Mouse (Mus musculus): ENCODE results near the gene Rpusd1. TPM values are rescaled to one million over a fixed set of nuclear protein-coding genes. Genes with fewer than 3 reads are reported as not detected.
A peak's percentile ranks its signal among the peaks of the same experiment; 100 is the strongest.
"Not testable (repeated sequence)": the region's sequence is repeated elsewhere in the genome, so short reads cannot be mapped to it uniquely, and the experiment has no call there.

Gene Rpusd1
- total RNA-seq, 2 experiments from 2014 or later: 34.2 to 35.5 TPM

DNA sequence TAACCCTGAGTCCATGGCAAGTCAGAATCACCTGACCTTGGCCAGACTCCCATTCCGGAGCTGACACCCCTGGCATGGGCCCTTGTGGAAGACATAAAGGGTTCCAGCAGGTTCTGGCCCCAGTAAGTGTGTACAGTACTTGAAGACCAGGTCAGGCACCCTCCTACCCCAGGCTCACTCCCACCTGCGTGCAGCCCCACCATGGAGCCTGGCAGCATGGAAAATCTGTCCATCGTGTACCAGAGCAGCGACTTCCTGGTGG lies 470 bp downstream of the Rpusd1 start:
- DNase-seq (ENCODE audit: low spot score in 2 of 2): no peak
- intact Hi-C loops (cut with DNase I): no loop called here

DNA sequence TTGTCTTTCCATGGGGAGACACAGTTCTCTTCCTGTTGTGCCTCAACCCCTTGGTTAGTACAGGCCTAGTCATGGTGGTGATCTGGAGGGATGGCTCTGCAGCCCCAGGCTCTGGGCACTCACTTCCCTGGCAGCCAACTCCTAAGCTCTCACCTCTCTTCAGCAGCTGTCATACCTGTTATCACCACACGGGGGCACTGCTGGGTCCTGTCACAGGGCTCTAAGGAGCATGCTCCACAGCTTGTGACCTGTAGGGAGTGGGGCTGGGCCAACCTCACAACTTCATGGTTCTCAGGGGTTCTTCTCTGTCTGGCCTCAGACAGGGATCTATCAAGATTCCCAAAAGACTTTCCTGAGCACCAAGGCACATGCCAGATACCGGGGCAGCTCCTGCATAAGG lies 4.6 kb downstream of the Rpusd1 start:
- DNase-seq (ENCODE audit: low spot score in 2 of 2): peak; percentile 88 to 92
- intact Hi-C loops (cut with DNase I): loop anchor here (2.0 to 5.0 kb wide), 2 partner anchors 40 to 69 kb away; partner anchors contain the start of gene Narfl

DNA sequence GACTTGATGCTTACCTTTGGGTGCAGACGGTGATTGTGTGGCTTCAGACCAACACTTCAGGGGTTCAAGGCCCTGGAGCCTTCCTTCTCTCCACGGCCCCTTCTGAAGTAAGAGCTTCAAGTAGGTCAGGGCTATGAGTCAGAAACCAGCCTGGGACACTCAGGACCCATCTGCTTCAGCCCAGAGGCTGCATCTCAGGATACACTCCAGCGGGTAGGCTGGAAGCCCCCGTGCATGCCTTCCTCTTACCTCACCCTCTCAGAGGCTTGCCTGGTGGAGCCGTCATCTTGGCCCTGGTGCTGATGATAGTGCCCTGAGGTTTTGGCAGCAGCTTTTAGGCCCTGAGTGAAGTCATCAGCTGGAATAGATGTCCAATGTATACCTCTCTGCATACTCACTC lies 7.8 kb downstream of the Rpusd1 start:
- intact Hi-C loops (cut with DNase I): no loop called here
- DNase-seq (ENCODE audit: low spot score in 2 of 2): no peak

DNA sequence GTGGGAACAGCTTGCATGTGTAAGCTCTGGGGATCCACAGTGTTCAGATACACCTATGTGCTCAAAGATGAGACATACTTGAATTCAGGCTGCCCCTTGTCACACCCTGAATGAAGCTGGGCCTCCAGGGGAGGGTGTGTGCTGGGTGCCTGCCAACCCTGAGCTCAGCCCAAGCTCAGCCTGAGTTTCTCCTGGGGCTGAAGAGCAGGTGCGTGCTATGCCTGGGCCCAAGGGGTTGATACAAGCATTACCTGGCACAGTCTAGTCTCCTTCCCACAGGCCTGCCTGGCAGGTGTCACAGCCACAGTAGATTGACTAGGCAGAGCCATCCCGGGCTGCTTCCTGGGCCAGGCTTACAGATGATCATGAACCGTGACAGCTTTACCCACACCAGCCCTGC lies 8.3 kb downstream of the Rpusd1 start, which contains the start of gene Mslnl:
Gene Mslnl, plus strand, starts transcription at position 298 of the 400 bp plus-strand sequence.
- no peak for DNase-seq (ENCODE audit: low spot score in 2 of 2)
- intact Hi-C loops (cut with DNase I): no loop called here

- intact Hi-C loops (cut with DNase I): no loop called here
- DNase-seq (ENCODE audit: low spot score in 2 of 2): no peak
These were observed 11.4 kb downstream of the Rpusd1 start for GRCm38 (mm10) chr17:25738861-25739260.

DNA sequence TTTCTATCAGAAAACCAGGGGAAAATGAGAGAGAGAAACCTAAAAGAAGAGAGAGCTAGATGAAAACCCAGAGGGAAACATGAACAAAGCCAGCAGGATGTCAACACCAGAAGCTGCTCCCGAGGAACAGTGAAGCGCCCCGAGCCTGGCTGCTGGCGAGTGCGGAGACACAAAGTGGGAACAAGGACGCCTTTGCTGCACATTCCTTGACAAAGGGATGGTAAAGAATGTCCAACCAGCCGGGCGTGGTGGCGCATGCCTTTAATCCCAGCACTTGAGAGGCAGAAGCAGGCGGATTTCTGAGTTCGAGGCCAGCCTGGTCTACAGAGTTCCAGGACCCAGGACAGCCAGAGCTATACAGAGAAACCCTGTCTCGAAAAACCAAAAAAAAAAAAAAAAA lies 14.0 kb downstream of the Rpusd1 start:
- DNase-seq (ENCODE audit: low spot score in 2 of 2); intact Hi-C loops (cut with DNase I): not testable (repeated sequence)

DNA sequence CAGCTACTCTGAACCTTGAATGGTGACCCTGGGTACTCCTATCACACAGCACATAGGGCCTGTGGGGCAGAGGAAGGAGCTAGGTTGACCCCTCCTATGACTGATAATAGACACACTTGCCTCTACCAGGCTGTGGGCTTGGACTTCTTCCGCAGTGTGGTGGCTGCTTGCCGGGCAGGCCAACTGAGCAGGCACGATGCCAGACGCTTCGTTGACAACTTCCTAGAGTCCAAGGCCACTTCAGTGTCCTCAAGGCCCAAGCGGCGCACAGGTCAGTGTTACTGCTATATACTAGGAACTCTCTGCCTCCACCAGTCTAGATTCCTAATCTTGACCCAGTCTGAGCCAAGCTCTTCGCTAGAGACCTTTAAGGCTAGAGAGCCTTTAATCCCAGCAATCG lies 16.4 kb downstream of the Rpusd1 start:
- intact Hi-C loops (cut with DNase I): no loop called here
- DNase-seq (ENCODE audit: low spot score in 2 of 2): no peak

GRCm38 (mm10) chr17:25744311-25744710 lies 16.8 kb downstream of the Rpusd1 start:
- DNase-seq (ENCODE audit: low spot score in 2 of 2): no peak
- intact Hi-C loops (cut with DNase I): no loop called here

DNA sequence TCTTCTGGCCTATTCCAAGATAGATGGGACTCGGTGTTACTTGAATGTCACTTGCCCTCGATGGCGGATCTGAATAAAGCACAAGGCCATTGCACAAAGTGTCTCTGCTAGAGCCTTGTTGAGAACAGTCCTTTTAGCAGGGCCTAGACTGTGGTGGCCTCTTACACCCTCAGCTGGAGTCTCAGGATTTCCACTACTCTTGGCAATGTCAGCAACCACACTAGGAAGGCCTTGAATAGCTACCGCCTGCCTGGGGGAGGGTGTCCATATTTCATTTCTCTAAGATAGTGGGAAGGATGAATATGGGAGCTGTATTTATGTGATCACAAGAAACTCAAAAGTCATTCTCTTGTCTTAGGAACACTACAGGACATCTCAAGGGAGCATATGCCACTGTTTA lies 20.8 kb downstream of the Rpusd1 start:
- DNase-seq (ENCODE audit: low spot score in 2 of 2): no peak
- intact Hi-C loops (cut with DNase I): no loop called here

- DNase-seq (ENCODE audit: low spot score in 2 of 2): no peak
- intact Hi-C loops (cut with DNase I): no loop called here
These were observed 21.8 kb downstream of the Rpusd1 start for GRCm38 (mm10) chr17:25749314-25749713.

DNA sequence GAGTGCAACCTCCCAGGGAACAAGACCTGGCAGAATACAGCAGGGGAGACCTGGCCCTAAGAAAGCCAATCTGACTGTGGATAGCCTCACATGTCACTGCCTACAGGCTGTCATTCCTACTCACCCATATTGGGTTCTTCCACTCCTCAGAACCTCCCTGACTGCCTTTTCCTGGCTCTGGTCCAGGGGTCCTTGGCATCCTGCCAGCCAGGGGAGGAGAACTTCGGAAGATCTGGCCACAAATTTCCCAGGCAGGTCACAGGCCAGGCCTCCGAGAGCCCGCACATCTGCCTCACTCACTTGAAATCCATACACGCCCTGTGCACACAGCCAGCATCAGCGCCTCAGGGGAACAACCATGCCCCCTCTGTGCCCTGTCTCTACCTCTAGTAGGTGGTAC lies 24.0 kb downstream of the Rpusd1 start:
- DNase-seq (ENCODE audit: low spot score in 2 of 2): peak in 1 of 2 experiments; percentile 41
- intact Hi-C loops (cut with DNase I): no loop called here

DNA sequence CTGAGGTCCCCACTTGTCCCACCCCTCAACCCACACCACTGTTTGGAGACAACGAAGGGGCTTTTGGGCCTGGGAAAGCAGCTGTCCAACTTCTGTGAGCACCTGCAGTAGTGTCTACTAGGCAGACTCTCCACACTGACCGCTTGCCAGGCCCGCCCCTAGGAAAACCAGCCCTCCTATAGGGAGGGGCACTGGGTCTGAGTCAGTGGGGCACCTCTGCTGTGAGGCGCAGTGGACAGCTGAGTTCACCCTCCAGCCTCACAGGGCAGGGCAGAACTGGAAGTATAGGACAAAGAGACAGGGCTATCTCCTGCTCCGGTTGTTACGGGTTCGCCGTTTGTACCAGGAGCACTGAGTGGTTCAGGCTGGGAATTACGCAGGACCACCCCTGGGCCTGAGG lies 26.8 kb downstream of the Rpusd1 start, which contains the start of gene Msln:
Gene Msln, minus strand, starts transcription at position 138 of the 400 bp plus-strand sequence.
- intact Hi-C loops (cut with DNase I): no loop called here
- DNase-seq (ENCODE audit: low spot score in 2 of 2): no peak

DNA sequence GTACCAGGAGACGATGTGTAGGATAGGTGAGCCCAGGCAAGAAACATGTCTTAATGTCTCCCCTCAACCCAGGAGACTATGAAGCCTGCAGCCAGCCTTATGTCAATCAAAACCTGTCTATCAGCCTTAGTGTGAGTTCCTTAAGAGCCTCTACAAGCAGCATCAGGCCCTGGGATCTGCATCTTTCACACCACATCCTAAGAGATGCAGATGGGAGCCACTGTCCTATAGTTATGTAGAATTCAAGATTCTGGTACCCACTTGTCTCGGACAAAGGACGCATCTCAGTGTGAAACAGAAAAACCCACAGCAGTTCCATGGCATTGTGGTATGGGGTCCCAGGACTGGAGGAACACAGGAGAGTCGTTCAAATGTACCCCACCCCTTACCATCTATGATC lies 27.6 kb downstream of the Rpusd1 start:
- intact Hi-C loops (cut with DNase I): no loop called here
- DNase-seq (ENCODE audit: low spot score in 2 of 2): no peak

DNA sequence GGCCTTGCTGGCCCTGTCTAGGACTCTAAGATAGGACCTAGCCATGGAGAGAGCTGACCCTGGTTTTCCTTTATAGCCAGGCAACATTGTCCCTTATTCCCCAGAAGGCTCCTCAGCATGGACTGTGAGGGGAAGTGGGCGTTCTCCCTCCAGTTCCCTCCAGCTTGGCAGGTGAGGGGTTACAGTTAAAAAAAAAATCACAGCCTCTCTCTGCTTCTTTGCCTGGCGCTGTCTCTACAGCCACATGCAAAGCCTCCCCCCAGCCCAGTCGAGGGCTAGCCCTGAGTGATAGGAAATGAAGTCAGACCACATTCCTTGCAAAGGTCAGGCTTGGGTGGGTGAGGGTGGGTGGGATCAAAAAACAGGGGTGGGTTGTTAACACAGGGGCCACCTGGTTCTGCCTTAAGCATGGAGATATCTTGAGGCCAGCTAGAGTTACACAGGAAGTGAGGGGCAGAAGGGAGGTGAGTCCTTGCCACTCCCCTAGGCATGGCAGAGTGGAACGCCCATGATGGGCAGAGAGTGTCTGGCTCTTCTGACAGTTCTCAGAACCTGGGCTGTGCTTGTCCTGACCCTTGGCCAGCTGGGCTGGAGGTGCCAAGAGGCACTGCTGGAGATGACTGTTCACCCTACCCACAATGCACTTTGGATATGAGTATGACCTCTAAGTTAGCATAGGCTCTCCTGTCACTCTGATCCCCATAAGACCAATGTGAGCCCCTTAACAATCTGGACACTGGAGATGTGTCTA lies 28.3 kb downstream of the Rpusd1 start:
- intact Hi-C loops (cut with DNase I): no loop called here
- DNase-seq (ENCODE audit: low spot score in 2 of 2): no peak

DNA sequence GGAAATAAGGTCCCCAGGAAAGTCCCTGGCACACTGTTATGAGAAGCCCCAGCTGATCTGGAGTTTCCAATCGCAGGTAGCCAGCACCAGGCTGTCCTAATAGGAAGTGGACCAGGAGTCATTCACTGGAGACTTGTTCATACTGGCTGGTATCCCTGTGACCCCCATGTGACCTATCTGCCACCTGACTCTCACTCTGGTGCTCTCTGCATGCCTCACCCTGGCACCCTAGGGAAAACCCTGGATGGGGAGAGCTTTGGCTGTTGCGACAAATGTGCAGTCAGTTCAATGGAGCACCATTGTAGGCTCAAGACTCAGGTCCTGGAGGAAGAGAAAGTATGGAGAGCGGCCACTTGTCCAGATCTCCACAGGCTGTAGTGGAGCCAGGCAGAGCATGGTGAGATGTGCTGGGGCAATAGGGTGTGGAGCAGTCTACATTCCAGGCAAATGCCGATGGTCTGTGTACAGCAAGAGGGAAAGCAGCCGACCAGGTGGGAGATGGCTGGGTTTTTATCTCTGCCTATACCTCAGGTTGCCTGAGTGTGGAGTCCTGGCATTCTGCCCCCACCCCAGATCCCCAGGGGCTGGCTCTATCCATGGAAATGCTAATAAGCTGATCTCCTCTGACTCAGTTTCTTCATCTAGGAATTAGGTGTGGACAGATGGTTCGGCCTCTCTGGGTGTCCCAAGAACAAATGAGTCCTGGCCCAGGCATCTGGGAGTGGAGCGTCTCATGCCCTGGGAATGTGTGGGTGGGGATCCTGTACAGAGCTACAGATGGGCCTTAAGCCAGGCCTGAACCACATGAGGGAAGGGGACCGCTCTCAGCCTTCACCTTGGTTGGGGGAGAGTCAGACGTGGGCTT lies 29.1 kb downstream of the Rpusd1 start:
- DNase-seq (ENCODE audit: low spot score in 2 of 2): no peak
- intact Hi-C loops (cut with DNase I): no loop called here

GRCm38 (mm10) chr17:25757691-25758090 lies 30.2 kb downstream of the Rpusd1 start:
- intact Hi-C loops (cut with DNase I): no loop called here
- DNase-seq (ENCODE audit: low spot score in 2 of 2): no peak

DNA sequence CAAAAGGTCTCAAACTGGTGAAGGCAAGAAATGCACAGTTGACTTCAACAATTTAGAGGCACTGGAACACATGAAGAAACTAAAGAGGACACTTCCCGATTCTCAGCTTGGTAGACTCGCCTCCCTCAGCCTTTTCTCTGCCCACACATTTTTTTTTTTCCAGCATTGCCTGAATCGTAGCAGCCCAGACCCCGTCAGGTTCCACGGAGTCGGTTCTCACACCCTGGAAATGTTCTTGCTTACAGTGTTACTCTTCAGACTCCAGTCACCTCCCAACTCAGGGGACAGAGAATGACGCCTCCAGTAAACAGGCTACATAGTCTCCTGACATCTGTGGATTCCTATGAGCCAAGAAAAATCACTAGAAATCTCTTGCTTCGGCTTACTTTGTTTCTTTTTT lies 32.7 kb downstream of the Rpusd1 start:
- DNase-seq (ENCODE audit: low spot score in 2 of 2): peak in 1 of 2 experiments; percentile 54
- intact Hi-C loops (cut with DNase I): no loop called here

DNA sequence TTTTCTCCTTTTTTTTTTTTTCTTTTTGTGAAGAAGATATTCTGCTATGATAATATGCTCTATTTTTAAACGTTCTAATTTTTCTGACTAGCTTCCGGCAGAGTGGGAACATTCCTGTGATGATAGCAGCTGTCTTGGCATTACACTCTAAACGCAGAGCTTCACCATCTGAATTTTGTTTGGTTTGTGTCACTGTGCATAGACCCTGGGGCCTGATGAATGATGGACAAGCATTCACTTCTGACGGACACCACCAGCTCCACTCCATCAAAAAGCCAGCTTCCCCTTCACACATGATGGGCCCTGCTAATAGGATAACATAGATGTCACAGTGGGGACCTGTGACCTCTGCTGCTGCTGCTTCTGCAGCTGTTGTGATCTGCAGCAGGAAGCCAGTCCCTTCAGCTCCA lies 34.1 kb downstream of the Rpusd1 start:
- peak; percentile 54 to 86 for DNase-seq (ENCODE audit: low spot score in 2 of 2)
- intact Hi-C loops (cut with DNase I): no loop called here

DNA sequence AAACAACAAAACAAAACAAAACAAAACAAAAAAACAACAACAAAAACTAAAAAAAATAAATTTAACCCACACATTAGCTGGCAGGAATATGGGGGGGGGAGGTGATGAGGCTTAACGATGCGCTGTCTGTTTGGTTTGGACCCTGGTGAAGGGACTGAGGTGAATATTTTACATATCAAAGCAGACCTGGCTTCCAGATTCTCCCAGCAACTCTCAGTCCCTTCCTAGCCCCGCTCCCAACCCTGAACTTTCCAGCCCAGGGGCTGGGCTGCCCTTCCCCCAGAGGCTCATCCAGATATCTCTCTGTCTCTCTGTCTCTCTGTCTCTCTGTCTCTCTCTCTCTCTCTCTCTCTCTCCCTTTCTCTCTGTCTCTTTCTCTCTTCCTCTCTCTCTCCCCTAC lies 35.1 kb downstream of the Rpusd1 start:
- no peak for DNase-seq (ENCODE audit: low spot score in 2 of 2)
- intact Hi-C loops (cut with DNase I): no loop called here

DNA sequence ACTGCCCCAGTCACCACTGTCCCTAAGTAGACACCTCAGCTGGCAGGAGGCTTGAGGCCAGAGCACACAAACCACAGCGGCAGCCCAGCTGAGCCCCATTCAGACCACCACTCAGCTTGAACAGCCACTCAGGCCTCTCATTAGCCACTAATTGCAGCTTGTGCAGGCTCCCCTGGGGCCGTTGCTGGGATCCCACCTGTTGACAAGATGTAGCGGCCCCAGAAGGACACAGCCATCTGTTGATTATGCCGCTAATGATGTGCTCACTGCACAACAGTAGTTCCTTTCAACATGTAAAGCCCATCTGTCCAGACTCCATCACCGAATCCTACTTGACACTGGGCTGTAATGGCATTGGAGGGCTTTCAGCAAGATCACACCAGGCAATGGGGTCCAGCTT lies 38.4 kb downstream of the Rpusd1 start:
- intact Hi-C loops (cut with DNase I): no loop called here
- DNase-seq (ENCODE audit: low spot score in 2 of 2): no peak

DNA sequence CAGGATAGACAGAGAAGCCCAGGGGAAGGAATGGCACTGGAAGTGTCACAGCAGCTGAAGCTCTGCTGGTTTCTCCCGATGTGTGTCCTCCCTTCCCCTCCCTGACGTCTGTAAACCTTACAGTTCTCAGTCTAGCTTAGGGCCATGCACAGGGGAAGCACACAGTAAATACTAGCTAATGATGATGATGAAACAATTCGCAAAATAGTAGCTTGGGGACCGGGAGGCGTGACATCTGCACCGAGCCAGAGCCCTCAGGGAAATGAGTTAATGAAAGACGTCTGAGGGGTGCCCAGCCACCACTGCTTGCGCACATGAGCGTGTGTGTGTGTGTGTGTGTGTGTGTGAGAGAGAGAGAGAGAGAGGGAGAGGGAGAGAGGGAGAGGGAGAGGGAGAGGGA lies 41.9 kb downstream of the Rpusd1 start:
- no peak for DNase-seq (ENCODE audit: low spot score in 2 of 2)

More for the DNA sequence above, 41.9 kb downstream of the Rpusd1 start:
- intact Hi-C loops (cut with DNase I): no loop called here
